Mouse (Mus musculus) spleen, embryonic (tissue): Measurements from ENCODE around the gene Fam84a.

Experiments used
- CTCF ChIA-PET: fragments of 350-600 bp; sonication (Branson Sonifier 250); formaldehyde crosslinking; loops from one replicate; lab custom pipeline; 2022; lab: Charles Lee

The Fam84a gene

DNA sequence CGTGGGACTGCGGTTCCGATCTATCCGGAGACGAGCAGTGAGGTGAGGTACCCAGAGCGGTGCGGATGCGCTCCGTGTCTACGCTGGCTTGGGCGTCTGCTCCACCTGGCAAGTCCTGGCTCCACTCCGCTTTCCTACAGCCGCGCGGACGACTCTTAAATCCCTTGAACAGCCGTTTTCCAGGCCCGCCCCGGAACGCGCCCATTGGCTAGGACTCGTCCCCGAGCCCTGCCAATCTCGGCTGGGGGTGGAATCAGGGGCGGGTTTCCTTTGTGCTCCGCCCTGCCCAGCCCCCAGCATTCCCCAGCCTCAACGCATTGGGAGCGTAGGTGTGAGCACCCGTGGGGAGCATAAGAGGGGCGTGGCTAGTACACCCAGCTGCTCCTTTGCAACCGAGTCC is at the start of gene Fam84a:
Gene Fam84a, minus strand, starts transcription at position 134 of the 400 bp plus-strand sequence.
- CTCF ChIA-PET, result no interaction called here

DNA sequence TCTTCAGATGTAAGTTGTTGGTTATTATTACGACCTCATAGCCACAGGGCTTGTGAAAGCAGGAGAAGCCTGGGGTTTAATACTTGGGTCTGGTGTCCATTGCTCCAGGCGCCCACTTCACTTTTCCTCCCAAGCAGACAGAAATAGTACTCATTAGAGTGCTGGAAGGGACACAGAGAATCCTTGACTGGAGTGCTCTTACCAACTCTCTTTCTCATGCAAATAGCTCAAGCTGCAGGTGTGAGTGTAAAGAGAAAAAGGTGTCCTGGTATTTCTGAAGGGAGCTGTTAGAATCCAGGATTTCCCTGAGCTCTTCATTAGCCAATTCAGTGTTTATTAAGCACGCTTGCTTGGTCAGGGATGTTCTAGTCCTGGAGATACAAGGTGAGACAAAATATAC is 43.6 kb upstream of the Fam84a start:
- CTCF ChIA-PET, result no interaction called here

DNA sequence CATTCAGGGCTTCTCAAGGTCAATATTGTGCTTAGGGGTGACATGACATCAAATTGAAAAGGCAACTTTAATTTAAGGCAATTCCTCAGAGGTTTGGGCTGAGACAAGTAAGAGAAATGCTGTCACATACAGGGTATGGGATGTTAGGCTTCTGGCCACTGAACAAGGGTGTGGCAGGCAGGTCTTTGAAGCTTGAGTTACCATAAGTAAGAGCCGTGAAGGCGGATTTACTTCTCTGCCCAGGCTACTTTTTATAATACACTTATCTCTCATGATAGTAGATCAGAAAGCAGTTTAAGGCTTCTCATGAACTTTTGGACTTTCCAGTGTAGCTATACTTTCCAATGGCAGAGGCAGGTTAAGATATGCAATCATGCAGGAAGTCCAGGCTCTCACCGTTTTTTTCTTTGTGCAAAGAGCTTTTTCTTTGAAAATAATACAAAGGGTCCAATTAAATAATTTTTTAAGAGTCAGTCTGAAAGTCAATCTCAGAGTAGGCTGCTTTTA is 34.9 kb upstream of the Fam84a start:
- CTCF ChIA-PET, result no interaction called here

DNA sequence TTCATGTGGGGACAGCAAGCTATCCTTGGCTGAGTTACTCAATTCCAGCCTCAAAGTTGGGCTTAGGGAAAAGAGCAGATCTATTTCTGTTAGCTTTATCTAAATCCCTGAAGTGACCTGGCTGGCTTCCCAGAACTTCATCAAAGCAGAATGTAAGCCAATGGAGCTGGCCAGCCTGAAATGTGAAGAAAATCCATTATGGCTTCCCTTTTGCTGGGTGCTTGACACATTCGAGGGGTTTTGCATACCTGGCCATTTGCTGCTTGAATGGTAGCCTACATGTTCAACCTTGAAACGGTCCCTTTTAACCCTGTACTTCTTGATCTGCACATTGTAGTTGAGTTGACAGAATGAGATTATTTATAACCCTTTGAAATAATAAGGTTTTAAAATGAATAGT is 13.9 kb upstream of the Fam84a start:
- CTCF ChIA-PET, result no interaction called here

DNA sequence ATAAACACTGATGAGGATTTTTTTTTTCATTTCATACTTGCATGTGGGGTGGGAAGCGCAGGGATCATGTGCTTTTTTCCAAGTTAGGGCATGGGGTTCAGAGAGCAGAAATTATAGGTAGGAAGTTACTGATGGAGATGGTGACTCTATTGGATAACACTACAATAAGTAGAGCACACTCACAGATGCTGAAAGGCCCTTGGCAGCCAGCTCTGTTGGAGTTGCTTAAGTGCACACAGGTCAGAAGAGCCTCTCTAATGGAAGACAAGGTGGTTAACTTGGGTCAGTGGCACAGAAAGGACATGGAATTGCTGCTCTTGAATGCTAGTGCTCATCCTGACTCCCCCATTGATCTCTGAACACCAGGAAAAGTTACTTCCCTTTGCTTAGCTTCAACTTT is 13.1 kb upstream of the Fam84a start:
- CTCF ChIA-PET, result no interaction called here

DNA sequence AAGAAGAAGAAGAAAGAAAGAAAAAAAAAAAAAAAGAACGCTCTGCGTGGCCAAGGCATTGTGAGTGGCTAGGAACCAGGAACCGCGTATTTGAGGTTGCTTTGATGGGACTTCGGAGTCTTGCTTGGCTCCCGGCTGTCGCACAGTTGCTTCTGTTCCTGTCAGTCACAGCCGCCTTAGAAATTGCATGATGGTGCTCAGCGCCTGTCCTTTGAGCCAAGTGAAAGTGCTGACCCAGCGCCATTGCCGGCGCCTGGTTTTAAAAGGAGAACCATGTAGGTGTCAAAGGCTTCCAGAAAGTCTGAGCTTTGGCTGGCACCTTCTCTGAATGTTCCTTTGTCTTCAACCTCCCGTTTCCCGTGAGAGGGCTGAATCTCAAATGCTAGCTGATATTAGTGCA is 572 bp upstream of the Fam84a start:
- CTCF ChIA-PET, result no interaction called here

DNA sequence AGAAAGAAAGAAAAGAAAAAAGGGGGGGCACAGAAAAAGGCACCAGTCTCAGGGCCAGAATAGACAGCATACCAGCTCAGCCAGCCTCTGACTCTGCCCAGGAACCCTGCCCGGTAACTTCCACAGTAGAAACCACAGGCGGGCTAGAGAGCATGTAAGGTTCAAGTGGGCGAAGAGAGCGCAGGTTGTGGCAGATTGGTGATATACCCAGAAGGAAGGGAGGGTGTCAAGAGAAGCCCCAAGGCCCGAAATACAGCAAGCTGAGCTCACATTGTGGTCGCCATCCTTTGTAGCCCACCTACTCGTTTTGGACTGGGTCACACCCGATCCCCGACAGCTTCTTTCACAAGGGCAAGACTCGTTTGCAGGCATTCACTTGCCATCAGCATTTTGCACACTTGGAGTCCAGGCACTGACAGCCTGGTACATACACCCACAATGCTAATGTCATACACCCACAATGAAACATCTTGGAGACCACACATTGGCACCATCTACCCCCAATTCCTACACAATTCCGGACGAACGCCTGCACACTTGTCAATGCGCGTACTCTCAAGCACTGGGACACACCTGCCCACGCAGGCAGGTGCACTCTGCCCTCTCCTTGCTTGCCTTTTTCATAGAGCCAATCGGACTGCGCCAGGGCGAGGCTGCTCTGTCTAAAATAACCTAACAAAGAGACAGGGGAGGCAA is 770 bp downstream of the Fam84a start:
- CTCF ChIA-PET, result no interaction called here

DNA sequence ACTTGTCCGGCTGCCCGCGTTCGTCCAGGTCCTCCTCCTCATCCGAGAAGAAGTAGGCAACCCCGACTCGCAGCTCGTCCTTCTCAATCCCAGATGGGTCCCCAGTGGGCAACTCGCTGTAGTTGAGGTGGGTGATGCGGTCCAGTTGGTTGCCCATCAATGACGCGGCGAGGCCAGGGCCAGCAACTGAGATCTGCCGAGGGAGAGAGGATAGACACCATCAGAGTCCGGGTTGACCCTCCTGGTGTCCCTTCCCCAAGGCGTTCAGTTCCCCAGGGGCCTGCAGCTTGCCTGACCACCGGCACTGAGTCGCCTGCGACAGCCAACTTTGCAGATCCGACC is 1.3 kb downstream of the Fam84a start:
- CTCF ChIA-PET, result no interaction called here

DNA sequence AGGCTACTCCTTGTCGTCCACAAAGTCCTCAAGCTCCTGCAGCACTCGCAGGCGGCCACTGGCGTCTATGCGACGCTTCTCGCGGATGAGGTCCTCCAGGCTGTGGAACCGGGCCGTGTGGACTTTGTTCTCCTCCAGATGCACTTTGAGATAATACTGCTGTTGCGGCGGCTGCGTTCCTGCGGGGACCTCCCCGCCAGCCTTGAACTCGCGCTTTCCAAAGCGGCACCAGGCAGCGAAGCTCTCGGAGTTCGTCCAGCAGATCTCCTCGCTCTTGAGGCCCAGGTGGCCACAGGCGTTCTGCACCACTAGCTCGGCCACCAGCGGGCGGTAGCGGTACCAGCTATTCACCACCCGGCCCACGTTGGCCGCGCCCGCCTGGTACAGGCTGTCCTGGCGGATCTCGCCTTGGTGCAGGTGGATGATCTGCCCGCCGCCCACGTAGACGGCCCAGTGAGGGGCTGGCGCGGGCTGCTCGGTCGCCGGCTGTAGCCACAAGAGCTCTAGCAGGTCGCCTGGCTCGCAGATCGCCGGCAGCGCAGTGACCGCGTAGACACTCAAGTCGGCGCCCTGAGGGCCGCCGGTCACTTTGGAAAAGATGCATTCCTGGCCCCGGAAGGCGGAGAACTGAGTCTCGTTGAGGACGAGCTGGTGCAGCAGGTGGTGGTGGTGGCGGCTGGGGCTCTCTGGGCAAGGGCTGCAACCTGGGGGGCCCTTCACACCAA is 1.8 kb downstream of the Fam84a start:
- CTCF ChIA-PET, result no interaction called here

DNA sequence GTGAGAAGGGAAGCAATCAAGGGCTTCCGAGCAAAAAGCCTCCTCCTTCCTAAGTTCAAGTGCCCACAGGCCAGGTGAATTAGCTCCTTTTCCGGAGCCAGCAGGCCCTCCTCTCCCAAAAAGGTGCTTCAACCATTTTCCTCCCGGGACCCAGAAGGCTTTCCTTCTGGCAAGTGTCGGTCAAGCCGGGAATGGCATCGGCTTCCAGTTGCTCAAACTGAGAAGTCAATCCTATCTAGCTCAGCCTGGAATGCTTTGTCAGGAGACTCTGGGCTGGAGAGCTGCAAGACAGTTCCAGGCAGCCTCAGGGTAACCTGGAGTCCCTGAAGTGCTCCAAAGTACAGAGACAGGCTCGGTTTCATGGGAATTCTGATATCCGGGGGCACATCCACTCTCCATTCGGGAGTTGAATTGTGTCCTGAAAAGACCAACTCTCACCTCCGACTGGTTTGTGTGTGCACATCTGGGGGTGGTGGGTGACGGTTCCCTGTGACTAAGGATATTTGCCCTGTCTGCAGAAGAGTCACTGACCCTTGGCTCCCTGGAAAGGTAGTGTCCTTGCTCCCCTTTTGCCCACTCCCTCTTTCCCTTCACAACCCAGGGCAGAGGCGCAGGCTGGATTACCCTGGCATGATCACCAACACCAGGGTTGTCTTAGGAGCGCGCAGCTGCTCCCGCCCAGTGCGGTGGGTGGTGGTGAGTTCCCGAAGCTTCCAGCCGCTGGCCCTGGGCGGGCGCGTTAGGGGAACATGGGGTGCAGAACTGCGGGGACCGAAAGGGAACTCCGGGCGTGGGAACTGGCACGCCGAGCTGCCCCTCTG is 2.6 kb downstream of the Fam84a start:
- CTCF ChIA-PET, result no interaction called here

DNA sequence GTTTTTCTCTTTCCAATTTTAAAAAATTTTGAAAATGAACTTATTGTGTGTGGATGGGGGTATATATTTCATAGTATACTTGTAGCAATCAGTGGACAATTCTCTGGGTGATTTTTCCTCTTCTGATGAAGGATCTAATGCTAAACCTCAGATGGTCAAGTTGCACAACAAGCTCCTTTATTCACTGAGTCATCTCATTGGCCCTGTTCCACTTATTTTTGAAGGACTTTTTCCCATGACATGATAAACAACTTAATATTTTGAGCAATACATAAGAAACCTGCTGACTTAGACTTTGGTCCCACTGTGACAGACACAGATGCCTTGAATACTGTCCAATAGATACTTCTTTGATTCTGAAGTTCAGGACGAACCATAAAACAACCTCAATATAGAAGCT is 14.8 kb downstream of the Fam84a start:
- CTCF ChIA-PET, result no interaction called here

DNA sequence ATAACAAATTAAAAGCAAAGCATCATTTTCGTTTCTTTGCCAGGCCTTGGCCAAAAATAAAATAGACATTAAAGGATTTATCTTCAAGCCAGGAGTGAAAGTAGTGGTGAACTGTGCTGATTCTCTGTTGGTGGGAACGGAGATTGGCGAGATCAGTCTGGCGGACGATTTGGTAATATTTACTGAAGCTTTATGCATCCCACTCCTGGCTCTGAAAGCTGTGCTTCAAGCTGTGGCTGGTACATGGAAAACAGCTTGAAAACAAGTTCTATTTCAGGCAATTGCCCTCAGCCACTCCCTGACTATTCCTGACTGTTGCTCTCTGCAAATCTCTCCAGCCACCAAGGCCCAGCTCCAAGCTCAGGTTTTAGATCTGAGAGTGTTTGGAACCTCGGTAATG is 37.1 kb downstream of the Fam84a start:
- CTCF ChIA-PET, result no interaction called here

DNA sequence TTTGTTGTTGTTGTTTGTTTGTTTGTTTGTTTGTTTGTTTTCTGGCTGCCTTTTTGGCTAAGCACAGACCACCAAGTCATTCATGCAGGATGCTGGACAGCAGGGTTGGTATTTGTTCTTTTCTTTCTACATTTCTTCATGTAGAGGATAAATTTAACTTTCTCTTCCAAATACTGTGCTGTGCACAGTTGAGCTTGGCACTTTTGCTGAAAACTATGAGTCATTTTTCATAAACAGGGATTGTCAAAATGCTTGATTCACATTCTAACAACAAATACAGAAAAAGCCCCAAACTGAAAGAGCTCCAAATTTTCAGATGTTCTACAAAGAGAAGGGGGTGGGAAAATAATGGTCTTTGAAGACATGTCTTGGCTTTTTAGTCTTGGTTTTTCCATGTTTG is 54.9 kb downstream of the Fam84a start:
- CTCF ChIA-PET, result no interaction called here
